Mouse (Mus musculus): ENCODE measurements around the gene Tfap2e. TPM values are rescaled to one million over a fixed set of nuclear protein-coding genes. Genes with fewer than 3 reads are reported as not detected.

Gene Tfap2e
- polyA plus RNA-seq (2015; fragmentation: Nextera tagmentation; extraction: Ambion mirVana), result 0.12 and 0.14 TPM in 2 replicates

- peaks cover 11% of the 10 kb centered on the region for H3K4me1 ChIP-seq (ENCODE audit: control insufficient read depth, insufficient read depth, low read depth, low read length)
- no peak within 1 kb of the TSS for H3K27ac ChIP-seq (ENCODE audit: low read depth, low read length)
- H3K9ac ChIP-seq (ENCODE audit: low read depth, low read length), result no peak within 1 kb of the TSS
- H3K4me2 ChIP-seq (ENCODE audit: low read length), result peak within 1 kb of the TSS; percentile 55
- peak within 1 kb of the TSS; percentile 32 for H3K4me3 ChIP-seq (ENCODE audit: low read length)
- H3K27me3 ChIP-seq (replicated peaks; ENCODE audit: control insufficient read depth, insufficient read depth, low read length), result peaks cover 56% of the 10 kb centered on the region
- WGBS, result 1% methylated on average over 32 of the region's 32 CpGs
- ATAC-seq, result 0 out of 2 replicates have a peak, but pooled peaks have one; percentile 58
- no peaks in the 10 kb centered on the region for H3K9me3 ChIP-seq (ENCODE audit: control insufficient read depth, low read length)
- H3K36me3 ChIP-seq (ENCODE audit: control insufficient read depth, insufficient read depth, low read length), result no peaks in the 10 kb centered on the region
These were observed at the start of gene Tfap2e for GRCm38 (mm10) chr4:126736001-126736414. Gene Tfap2e, minus strand, starts transcription at chr4:126736240.

- Histone ChIP-seq H3K9me3 (ENCODE audit: control insufficient read depth, low read length) (no peaks in the 10 kb centered on the region), H3K4me2 (ENCODE audit: low read length) (no peak overlapping the region), H3K9ac (ENCODE audit: low read depth, low read length) (no peak overlapping the region), H3K27ac (ENCODE audit: low read depth, low read length) (no peak overlapping the region), H3K27me3 (replicated peaks; ENCODE audit: control insufficient read depth, insufficient read depth, low read length) (no peaks in the 10 kb centered on the region), H3K36me3 (ENCODE audit: control insufficient read depth, insufficient read depth, low read length) (no peaks in the 10 kb centered on the region), H3K4me1 (ENCODE audit: control insufficient read depth, insufficient read depth, low read depth, low read length) (peaks cover 23% of the 10 kb centered on the region), H3K4me3 (ENCODE audit: low read length) (no peak overlapping the region)
- 73% methylated on average over 8 of the region's 8 CpGs for WGBS
- ATAC-seq, result no peak
These were observed 47.0 kb upstream of the Tfap2e start for GRCm38 (mm10) chr4:126782996-126783395.

- ATAC-seq, result no peak
- H3K27me3 ChIP-seq (replicated peaks; ENCODE audit: control insufficient read depth, insufficient read depth, low read length), result no peaks in the 10 kb centered on the region
- H3K36me3 ChIP-seq (ENCODE audit: control insufficient read depth, insufficient read depth, low read length), result no peaks in the 10 kb centered on the region
- H3K4me1 ChIP-seq (ENCODE audit: control insufficient read depth, insufficient read depth, low read depth, low read length), result peaks cover 23% of the 10 kb centered on the region
- no peak overlapping the region for H3K4me3 ChIP-seq (ENCODE audit: low read length)
- 87% methylated on average over 8 of the region's 8 CpGs for WGBS
- H3K4me2 ChIP-seq (ENCODE audit: low read length), result no peak overlapping the region
- no peak overlapping the region for H3K27ac ChIP-seq (ENCODE audit: low read depth, low read length)
- H3K9me3 ChIP-seq (ENCODE audit: control insufficient read depth, low read length), result no peaks in the 10 kb centered on the region
- H3K9ac ChIP-seq (ENCODE audit: low read depth, low read length), result no peak overlapping the region
These were observed 46.5 kb upstream of the Tfap2e start for GRCm38 (mm10) chr4:126782512-126782911.

GRCm38 (mm10) chr4:126781871-126782270, 45.8 kb upstream of the Tfap2e start:
- no peak overlapping the region for H3K4me2 ChIP-seq (ENCODE audit: low read length)
- H3K9me3 ChIP-seq (ENCODE audit: control insufficient read depth, low read length), result no peaks in the 10 kb centered on the region
- H3K27me3 ChIP-seq (replicated peaks; ENCODE audit: control insufficient read depth, insufficient read depth, low read length), result no peaks in the 10 kb centered on the region
- H3K36me3 ChIP-seq (ENCODE audit: control insufficient read depth, insufficient read depth, low read length), result no peaks in the 10 kb centered on the region
- no peak overlapping the region for H3K4me3 ChIP-seq (ENCODE audit: low read length)
- no peak overlapping the region for H3K27ac ChIP-seq (ENCODE audit: low read depth, low read length)
- no peak overlapping the region for H3K9ac ChIP-seq (ENCODE audit: low read depth, low read length)
- peaks cover 23% of the 10 kb centered on the region for H3K4me1 ChIP-seq (ENCODE audit: control insufficient read depth, insufficient read depth, low read depth, low read length)
- 60% methylated on average over 3 of the region's 3 CpGs for WGBS
- no peak for ATAC-seq

GRCm38 (mm10) chr4:126779826-126780775, 44.1 kb upstream of the Tfap2e start:
- peak overlapping the region; percentile 47 for H3K9ac ChIP-seq (ENCODE audit: low read depth, low read length)
- H3K27ac ChIP-seq (ENCODE audit: low read depth, low read length), result peak overlapping the region; percentile 71
- 0 out of 2 replicates have a peak, but pooled peaks have one; percentile 40 for ATAC-seq

GRCm38 (mm10) chr4:126779148-126779581, 43.1 kb upstream of the Tfap2e start:
- H3K4me1 ChIP-seq (ENCODE audit: control insufficient read depth, insufficient read depth, low read depth, low read length), result peaks cover 23% of the 10 kb centered on the region
- no peaks in the 10 kb centered on the region for H3K9me3 ChIP-seq (ENCODE audit: control insufficient read depth, low read length)
- peak overlapping the region; percentile 63 for H3K27ac ChIP-seq (ENCODE audit: low read depth, low read length)
- no peaks in the 10 kb centered on the region for H3K27me3 ChIP-seq (replicated peaks; ENCODE audit: control insufficient read depth, insufficient read depth, low read length)
- no peaks in the 10 kb centered on the region for H3K36me3 ChIP-seq (ENCODE audit: control insufficient read depth, insufficient read depth, low read length)
- H3K9ac ChIP-seq (ENCODE audit: low read depth, low read length), result peak overlapping the region; percentile 19; the same call in 1 of the 2 replicates
- WGBS, result 22% methylated on average over 8 of the region's 8 CpGs
- ATAC-seq, result peak; percentile 58
- H3K4me2 ChIP-seq (ENCODE audit: low read length), result peak overlapping the region; percentile 34
- no peak overlapping the region for H3K4me3 ChIP-seq (ENCODE audit: low read length)

More at GRCm38 (mm10) chr4:126779826-126780775, 44.1 kb upstream of the Tfap2e start:
- WGBS, result 26% methylated on average over 12 of the region's 12 CpGs
- Histone ChIP-seq H3K9me3 (ENCODE audit: control insufficient read depth, low read length) (no peaks in the 10 kb centered on the region), H3K4me3 (ENCODE audit: low read length) (no peak overlapping the region), H3K36me3 (ENCODE audit: control insufficient read depth, insufficient read depth, low read length) (no peaks in the 10 kb centered on the region), H3K4me2 (ENCODE audit: low read length) (peak overlapping the region; percentile 30; the same call in 1 of the 2 replicates), H3K4me1 (ENCODE audit: control insufficient read depth, insufficient read depth, low read depth, low read length) (peaks cover 23% of the 10 kb centered on the region), H3K27me3 (replicated peaks; ENCODE audit: control insufficient read depth, insufficient read depth, low read length) (no peaks in the 10 kb centered on the region)

- H3K27ac ChIP-seq (ENCODE audit: low read depth, low read length), result no peak overlapping the region
- H3K4me3 ChIP-seq (ENCODE audit: low read length), result no peak overlapping the region
- no peak for ATAC-seq
- no peak overlapping the region for H3K9ac ChIP-seq (ENCODE audit: low read depth, low read length)
- H3K9me3 ChIP-seq (ENCODE audit: control insufficient read depth, low read length), result no peaks in the 10 kb centered on the region
- H3K27me3 ChIP-seq (replicated peaks; ENCODE audit: control insufficient read depth, insufficient read depth, low read length), result no peaks in the 10 kb centered on the region
- H3K4me1 ChIP-seq (ENCODE audit: control insufficient read depth, insufficient read depth, low read depth, low read length), result peaks cover 15% of the 10 kb centered on the region
- no peak overlapping the region for H3K4me2 ChIP-seq (ENCODE audit: low read length)
- H3K36me3 ChIP-seq (ENCODE audit: control insufficient read depth, insufficient read depth, low read length), result no peaks in the 10 kb centered on the region
- 84% methylated on average over 1 of the region's 1 CpGs for WGBS
These were observed 39.1 kb upstream of the Tfap2e start for GRCm38 (mm10) chr4:126775182-126775581.

- Histone ChIP-seq H3K27me3 (replicated peaks; ENCODE audit: control insufficient read depth, insufficient read depth, low read length) (no peaks in the 10 kb centered on the region), H3K4me2 (ENCODE audit: low read length) (no peak overlapping the region), H3K9ac (ENCODE audit: low read depth, low read length) (no peak overlapping the region), H3K36me3 (ENCODE audit: control insufficient read depth, insufficient read depth, low read length) (no peaks in the 10 kb centered on the region), H3K4me3 (ENCODE audit: low read length) (no peak overlapping the region), H3K9me3 (ENCODE audit: control insufficient read depth, low read length) (no peaks in the 10 kb centered on the region), H3K4me1 (ENCODE audit: control insufficient read depth, insufficient read depth, low read depth, low read length) (peaks cover 3% of the 10 kb centered on the region), H3K27ac (ENCODE audit: low read depth, low read length) (no peak overlapping the region)
- 90% methylated on average over 6 of the region's 6 CpGs for WGBS
- no peak for ATAC-seq
These were observed 37.8 kb upstream of the Tfap2e start for GRCm38 (mm10) chr4:126773871-126774270.

- no peak overlapping the region for H3K27ac ChIP-seq (ENCODE audit: low read depth, low read length)
- no peak overlapping the region for H3K4me3 ChIP-seq (ENCODE audit: low read length)
- no peak for ATAC-seq
- no peak overlapping the region for H3K4me2 ChIP-seq (ENCODE audit: low read length)
- H3K4me1 ChIP-seq (ENCODE audit: control insufficient read depth, insufficient read depth, low read depth, low read length), result no peaks in the 10 kb centered on the region
- 88% methylated on average over 4 of the region's 4 CpGs for WGBS
- H3K27me3 ChIP-seq (replicated peaks; ENCODE audit: control insufficient read depth, insufficient read depth, low read length), result no peaks in the 10 kb centered on the region
- H3K9ac ChIP-seq (ENCODE audit: low read depth, low read length), result no peak overlapping the region
- H3K36me3 ChIP-seq (ENCODE audit: control insufficient read depth, insufficient read depth, low read length), result peaks cover 3% of the 10 kb centered on the region; the same call in 1 of the 2 replicates
- no peaks in the 10 kb centered on the region for H3K9me3 ChIP-seq (ENCODE audit: control insufficient read depth, low read length)
These were observed 34.8 kb upstream of the Tfap2e start for GRCm38 (mm10) chr4:126770831-126771230.
